Mouse (Mus musculus) embryo, embryonic 11 days (tissue): ENCODE measurements at regions not wholly inside any gene's neighbourhood (a gene's known extent, or its start where the extent isn't known, plus 50 kb on each side); places are given as distances from the start of the nearest gene placed in this dataset.
A peak's percentile ranks its signal among the peaks of the same experiment; 100 is the strongest.
"Not testable (repeated sequence)": the region's sequence is repeated elsewhere in the genome, so short reads cannot be mapped to it uniquely, and the experiment has no call there.

Source experiments
- DNase-seq: peaks from one replicate; pipeline ENCODE4 v3.0.0-alpha.2; 2015

DNA sequence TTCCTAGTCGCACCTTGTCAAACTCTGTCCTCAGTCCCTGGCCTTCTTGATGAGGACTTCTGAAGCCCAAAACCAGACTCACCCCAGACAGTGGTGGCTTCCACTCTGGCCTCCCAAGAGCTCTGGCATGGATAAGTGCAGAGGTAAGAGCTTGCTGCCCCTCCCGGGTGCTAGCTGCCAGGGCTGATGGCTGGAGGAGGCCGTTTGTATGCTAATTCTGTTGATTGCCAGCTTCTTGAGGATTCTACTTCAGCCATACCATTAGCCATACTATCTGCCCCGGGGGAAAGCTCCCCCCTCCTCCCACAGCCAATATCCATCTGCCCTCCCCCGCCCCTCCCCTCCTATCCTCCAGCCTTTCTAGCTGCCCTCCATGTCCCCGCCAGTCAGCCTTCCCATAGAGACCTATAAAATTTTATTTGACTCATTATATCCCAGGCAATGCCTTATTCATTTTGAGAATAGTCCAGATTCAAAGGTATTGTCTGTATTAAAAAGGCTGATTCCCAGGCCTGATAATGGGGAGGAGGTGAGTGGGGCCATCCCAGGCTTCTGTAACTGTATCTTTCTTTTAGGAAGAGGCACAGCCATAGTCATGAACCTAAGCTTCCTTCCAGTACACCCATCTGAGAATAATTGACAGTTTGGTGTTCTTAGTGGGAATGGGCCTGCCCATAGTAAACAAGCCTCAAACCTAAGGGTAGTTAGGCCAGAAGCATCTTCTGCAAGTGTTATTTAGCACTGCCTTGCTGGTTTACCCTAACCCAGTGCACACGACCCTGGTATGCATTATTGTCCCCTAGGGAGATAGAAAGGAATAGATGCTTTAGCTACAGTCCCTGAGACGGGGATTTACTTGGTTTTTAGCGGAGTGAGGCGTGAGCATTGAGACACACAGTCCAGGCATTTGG, 239.2 kb upstream of the 1700012A03Rik start:
- DNase-seq: no peak

DNA sequence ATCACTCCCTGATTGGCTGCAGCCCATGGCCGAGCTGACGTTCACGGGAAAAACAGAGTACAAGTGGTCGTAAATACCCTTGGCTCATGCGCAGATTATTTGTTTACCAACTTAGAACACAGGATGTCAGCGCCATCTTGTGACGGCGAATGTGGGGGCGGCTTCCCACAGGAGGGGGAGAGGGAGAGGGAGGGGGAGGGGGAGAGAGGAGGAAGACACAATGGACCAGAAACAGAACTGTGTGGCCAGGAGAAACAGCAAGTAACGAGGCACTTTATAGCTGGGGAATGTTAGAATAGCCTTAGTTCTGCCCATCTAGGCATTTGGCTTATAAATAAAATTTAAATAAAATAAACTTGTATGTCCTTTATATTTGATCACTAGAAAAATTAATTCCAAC, 240.7 kb upstream of the Podxl start:
- DNase-seq: not testable (repeated sequence)

DNA sequence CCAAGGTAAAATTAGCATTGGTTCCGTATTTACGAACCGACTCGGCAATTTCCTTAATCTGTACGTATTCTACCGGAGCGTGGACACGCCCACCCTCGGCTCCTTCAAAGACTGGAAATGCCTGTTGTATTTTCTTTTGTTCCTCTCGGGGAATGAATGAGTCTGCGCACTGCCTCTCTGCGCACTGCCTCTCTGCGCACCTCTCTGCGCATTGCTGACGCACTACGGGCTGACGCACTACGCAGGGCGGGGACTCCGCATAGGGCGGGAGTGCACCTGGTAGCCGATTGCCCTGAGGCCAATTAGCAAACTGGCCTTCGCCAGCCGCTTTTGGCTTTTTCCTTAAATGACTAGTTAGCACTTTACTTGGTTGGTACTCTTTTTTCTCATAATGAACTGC, 239.4 kb upstream of the Podxl start:
- DNase-seq: not testable (repeated sequence)

DNA sequence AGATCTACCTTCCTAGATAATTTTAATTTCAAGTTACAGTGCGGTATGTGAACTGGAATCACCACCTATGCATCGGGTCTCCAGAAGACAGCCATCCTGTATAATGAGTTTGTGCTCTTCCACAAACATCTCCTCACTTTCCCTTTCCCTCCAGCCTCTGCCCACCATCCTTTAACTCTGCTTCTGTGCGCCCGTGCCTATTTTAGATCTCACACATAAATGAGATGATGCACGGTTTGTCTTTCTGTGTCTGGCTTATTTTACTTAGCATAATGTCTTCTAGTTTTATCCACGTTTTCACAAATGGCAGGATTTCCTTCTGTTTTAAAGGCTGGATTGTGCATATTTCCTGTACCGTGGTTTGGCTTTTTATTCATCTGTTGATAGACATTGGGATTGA, 227.8 kb upstream of the Podxl start:
- DNase-seq: no peak

DNA sequence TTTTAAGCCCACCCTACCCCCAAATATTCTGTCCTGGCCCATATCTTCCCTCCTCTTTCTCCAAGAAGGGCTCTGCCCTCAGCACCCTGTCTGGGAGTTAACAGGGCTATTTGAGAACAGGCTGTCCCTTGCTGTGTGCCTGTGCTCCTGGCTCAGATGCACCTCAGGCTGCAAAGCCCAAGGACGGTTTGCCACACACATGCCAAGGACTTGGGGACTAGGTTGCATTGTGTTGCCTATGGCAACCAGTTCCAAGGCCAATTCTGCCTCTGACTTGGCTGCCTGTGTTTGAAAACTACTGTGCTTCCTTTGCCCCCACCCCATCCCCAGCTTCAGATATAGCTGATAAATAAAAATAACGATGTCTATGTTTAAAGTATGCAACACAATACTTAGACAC, 227.1 kb upstream of the Podxl start:
- DNase-seq: no peak

DNA sequence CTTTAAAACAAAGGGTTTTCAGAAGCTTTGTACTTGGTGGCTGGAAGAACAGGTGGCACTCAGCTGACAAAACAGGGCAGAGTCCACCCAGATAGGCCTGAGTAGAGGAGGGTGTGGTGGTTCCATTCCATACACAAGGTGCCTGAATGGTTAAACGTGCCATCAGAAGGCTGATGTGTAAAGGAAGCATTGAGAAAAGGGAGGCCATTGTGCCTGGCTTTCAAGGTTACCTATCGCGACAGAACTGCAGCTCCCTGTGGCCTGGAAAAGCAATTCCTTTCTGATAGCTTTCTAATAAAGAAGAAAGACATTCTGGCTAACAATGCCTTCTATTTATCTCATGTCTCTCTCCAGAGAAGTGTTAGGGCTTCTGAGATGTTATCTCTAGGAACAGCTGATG, 213.1 kb upstream of the Podxl start:
- no peak for DNase-seq

DNA sequence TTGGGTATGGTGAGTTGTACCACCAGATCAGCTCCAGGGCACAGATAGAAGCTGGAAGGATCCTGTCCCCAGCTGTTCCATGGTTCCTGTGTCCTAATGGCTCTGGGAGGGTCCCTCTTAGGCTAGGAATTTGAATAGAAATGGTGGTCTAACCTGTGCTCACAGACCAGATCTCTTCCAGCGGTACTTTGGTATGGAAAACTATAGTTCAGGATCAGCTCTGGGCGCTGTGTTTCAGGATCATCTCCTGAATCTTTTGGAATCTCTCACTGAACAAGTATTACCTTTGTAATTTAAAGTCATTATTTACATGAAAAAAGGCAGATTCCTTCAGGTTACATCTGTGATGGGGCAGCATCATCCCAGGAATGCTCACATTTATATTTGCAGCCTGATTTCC, 208.1 kb upstream of the Podxl start:
- DNase-seq: no peak

DNA sequence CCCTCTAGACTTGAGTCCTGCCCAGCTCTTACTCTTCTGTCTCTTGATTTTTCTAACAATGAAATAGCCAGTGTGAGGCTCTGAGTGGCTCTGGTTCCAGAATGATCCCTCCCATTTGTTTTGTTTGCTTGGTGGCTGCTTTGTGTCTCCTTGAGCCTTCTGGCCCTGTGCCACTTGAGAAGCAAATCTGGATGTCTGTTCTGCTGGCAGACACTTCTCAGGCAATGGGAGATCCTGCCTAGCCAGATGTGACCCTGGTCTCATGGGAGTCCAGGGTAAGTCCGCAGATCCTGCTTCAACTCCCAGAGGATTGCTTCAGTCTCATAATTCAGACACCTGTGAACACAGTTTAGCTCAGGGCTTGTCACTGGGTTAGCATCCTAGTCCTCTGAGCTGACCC, 181.8 kb upstream of the Podxl start:
- DNase-seq: no peak

DNA sequence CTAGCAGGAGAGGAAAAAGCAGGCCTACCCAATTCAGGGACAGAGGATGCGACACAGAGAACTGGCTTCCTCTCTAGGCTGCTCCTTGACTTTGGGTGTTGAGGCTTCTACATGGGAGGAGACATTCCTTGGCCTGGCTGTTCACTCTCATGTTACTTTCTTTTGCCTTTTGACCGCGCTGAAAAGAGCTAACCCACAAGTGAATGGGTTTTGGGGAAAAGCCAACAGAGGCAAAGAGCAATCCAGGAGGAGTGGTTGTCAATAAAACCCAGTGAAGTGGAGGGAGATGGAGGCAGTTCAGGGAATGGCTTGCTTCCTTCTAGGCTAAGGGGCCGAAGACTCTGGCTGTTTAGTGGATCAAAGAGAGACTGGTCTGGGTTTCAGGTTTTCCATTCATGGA, 167.6 kb upstream of the Podxl start:
- DNase-seq: no peak

DNA sequence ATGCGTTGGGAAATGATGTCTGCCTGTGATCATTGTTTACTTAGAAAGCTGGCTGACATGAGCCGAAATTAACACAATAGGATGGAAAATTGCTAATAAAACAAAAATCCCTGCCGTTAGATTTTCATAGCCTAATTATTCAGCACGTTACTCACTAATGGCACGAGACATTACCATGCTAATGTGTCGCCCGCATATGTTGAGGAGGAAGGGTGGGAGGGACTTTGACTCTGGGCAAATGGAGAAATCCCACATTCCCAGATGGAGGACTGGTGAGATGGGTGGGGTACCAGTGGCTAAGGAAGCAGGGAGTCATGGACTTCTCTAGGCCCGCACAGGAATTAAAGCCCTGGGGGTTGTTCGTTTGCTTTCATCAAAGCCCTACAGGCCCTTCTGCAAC, 155.8 kb upstream of the Podxl start:
- no peak for DNase-seq

DNA sequence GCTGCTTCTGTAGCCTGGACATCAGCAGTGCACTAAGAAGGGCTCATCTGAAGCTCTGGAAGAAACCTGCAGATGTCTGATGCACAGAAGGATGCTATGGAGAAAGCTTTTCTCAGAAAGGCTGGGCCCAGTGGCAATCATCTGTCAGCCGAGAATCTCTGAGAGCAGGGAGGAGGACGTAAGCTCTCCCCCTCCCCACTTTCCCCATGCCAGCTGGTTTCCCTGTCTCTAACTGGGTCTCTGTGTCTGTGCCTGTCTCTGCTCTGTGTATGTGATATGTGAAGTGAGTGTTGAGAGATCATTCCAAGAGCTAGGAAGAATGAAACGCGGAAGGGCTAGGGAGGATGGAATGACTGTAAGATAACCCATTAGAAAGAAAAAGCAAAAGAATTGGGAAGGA, 155.1 kb upstream of the Podxl start:
- no peak for DNase-seq

DNA sequence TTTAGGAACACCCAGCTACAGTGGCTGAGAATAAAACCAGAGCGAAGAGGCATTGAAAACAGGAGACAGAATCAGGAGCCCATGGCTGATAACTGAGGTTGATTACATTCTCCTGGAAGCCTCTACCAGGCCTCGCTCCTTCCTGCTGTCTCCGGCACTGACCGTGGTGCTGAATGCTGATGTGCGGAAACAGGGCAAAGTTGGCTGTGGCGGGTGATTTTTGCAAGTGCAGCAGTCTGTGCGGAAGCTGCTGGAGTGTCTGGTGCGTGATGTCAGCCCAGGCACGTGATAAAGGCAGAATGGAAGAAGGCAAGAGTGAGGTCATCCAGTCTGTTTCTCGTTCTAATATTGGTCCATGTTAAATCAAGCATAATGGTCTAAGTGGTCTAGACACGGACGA, 153.8 kb upstream of the Podxl start:
- peak; percentile 84 for DNase-seq

DNA sequence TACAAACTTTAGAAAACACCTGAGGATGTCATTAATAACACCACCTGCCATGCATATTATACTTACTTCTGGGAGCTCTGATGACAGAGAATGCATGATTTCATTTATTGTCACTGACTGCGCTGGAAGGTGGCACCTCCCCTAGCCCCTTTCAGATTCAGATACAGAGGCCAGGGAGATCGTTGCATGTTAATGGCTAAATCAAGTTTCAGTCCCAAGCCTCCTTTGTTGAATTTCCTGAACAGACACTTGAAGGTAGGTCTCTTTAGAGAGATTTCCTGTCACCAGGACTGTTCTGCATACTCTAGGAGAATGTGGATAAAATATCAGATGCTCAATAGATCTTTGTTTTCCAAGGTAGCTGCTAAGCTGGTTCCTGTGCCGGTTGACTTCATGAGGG, 143.5 kb upstream of the Podxl start:
- DNase-seq: no peak

DNA sequence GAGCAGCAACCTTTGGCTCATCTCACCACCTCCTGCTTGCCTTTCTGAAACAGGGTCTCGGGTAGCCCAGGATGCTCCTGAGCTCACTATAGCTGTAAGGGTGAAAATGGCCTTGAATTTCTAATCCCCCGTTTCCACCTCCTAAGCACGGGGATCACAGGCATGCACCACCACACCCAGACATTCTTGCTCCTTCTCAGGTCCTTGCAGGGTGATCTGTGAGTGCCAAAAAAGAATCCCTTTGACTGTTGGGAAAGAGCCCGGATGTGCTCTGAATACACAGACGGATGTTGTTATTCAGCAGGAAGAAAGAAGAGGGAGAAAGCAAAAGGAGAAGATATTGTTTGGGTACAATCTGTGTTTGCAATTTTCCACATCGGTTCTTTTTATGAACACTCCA, 140.4 kb upstream of the Podxl start:
- DNase-seq: no peak

DNA sequence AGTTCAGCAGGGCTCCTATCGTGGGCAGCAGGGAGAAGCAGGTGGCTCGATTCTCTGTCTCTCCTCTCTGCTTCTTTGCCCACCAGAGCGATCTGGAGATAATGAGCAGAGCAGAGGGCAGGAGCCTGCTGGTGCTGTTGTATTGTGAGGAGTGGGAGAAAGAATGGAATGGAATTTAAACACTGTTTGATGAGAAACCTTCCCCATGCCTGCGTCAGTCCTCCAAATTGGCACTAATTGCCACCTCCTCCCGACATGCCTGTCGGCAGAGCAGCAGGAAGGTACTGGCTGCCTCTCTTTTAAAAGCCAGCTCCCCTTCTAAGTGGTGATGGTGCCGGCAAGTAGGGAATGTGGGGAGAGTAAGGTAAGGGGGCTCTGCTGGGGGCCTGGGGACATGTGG, 139.2 kb upstream of the Podxl start:
- no peak for DNase-seq

DNA sequence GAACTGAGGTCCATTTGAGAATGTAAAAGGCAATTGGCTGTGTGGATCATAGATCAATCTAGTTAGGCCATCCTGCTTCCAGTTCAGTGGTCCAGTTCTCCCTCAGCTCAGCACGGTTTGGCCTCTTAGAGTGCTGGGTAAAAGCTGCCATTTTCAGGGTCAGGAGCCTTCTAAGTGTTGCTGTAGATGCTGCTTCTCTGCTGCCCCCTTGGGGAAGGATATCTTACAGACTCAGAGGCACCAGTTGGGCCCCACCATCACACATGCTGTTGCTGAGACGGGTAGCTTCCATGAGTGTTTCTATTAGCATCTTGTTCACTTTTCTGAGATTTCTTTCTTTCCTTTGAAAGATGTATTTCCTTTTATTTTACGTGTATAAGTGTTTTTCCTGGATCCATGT, 132.1 kb upstream of the Podxl start:
- peak; percentile 18 for DNase-seq

DNA sequence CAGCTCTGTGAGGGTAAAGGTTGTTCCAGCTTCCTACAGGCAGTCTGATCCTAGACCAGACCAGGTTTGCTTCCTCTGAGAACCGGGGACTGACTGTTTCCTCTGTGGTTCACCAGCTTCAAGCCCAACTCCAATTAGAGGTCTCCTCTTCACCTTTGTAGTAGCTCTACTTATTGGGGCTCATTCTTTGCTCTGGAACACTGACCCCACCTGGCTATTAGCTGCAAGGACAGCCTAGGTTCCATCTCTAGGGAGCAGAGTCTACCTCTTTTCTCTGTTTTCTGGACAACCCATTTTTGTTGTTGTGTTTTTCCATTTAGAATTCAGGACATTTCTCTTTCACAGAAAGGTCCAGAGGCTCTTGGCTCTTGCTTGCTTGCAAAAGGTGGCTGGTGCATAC, 129.3 kb upstream of the Podxl start:
- DNase-seq: no peak

DNA sequence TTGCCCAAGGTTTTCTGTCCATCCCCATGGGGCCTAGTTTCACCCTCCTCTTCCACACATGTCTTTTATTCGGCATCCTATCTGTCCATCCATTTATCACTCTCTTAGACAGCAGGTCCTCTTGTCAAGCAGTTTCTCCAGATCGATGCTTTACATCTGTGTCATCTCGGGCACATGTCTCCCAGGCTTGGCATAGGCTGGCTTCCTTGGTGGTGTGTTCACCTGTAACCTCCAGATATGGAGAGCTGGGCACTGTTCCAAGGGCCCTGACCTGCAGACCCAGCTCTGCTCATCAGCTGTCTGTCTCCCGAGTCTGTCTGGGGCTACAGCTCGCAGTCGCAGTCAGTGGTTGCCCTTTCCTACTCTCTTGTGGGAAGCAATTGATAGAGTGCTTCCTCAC, 128.2 kb upstream of the Podxl start:
- no peak for DNase-seq

DNA sequence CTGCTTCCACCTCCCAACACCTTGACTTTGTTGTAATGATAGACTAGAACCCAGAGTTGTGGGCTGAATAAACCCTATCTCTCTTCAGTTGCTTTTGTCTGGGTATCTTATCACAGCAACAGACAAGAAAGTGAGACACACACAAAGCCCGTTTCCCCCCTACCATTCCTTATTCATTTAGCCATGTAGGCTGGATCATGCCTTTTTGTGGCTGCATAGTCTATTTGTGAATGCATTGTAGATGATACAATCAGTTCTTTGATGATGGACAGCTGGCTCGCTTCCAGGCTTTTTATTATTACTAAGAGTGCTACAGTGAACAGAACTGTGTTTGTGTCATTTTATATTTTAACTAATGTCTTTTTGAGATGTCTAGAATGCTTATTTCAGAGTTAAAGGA, 116.3 kb upstream of the Podxl start:
- no peak for DNase-seq

DNA sequence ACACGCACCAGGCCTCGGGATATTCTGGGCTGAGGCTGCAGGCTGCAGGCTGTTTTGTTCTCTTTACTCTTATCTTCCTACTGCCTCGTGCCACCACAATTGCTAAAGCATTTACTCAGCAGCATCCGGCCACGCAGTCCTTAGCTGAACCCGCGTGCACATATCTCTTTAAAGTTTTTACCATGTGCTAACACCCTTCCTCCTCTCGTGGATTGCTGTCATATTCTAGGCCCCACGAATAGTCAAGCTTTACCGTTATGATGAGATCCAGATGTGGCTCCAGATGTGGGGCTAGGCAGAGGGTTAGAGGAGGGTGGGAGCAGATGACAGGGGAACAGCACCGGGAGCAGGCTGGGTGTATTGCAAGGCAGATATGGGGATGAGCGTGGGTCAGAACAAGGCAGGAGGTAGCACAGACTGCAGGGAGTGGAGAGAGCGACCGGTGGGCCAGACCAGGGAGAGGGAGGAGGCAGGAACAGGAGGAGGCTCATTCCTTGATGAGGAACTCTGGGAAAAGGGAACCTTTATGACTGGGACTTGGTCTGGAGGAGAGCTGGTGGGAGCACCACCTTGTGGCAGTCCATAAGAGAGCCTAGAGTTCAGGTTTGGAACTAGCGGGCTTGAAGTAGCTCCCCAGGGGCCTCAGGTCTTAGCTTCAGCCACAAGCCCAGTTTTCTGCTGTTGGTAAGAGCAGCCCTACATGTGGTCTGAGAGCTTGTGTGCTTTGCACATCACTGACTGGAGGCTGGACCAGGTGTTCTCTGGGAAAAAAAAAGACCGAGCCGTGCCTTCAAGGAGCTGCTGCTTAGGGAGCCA, 102.1 kb upstream of the Podxl start:
- DNase-seq: peak; percentile 66

DNA sequence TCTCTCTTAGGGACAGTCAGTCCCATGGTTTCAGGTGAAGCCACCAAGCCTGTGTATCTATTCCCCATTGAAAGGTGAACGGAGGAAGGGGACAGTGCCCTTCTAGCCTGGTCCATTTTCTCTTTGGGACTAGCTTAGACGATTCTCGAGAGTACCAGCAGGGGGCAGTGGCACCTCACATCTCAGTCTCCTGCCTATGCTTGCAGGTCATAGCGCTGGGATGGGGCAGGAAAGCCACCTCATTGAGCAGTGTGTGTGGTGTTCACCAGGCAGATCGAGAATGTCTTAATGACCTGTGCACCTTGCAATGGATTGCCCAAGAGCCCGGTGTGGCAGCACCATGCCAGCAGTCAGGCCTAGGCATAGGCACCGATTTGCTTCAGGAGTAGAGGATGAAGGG, 100.7 kb upstream of the Podxl start:
- peak; percentile 82 for DNase-seq

DNA sequence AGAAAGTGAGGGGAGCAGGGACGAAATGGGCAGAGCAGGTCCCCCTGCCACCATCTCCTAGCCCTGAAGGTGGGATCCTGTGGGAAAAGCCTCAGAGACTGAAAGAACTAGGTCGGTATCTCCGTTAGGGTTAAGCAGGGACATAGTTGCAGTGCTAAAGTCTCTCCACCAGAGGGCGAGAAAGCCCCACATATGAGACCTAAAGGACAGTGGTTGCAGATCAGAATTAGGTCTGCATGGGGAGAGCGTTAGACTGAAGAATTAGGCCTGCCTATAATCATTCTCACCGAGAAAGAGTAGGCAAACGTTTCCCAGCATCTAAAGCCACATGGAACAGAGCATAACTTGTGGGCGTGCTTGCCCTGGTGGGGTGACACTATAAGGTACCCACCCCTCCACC, 97.0 kb upstream of the Podxl start:
- peak; percentile 76 for DNase-seq

DNA sequence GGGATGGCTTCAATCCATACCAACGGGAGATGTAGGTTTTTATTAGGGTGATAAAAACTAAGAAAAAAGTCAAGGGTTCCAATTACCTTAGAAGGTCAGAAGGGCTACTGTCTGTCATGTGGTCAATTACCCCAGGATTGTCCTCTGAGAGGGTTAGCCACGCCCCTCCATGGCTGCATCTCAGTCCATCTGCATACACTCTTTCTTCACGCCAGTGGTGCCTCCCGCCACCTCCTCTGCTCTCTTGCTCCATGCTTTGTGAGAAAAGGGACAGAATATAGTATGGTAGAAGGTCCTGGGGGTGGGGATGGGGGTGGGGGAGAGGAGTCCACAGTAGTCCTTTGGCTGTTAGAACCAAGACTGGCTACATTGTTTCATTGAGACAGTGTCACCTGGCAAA, 96.1 kb upstream of the Podxl start:
- no peak for DNase-seq

DNA sequence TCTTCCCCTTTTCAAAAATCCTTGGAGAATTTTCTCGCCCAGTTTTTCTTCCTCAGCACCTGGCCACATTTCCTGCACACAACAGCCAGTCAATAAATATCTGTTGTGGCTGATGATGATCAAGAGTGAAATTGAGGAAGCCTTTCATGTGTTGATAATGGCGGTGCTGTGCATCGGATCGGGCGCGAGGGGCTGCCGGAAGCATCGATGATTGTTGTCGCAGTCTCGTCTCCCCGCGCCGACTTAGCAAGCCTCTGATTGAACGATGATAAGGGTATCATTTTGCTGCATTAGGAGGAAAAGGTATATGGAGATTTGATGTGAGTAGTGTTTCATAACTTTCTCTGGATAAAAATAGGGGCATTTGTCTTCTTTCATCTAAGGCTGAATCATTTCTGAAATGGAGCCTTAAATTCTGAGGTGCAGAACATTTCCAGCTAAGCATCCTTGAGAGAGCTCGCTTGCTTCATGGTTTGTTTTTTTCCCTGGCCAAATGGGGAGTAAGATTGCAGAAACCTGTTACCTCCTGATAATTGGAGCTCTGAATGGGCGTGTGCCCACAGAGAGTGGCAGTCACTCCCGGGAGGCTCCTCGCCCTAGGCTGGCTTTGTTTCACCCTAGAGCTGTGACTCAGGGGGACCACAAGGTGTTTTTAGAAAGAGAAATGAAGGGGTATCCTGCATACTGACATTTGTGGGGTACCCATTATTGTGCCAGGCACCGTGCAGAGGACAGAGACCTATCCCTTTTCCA, 94.8 kb upstream of the Podxl start:
- no peak for DNase-seq
